Mouse (Mus musculus) limb, embryonic 13.5 days (tissue): ENCODE results near the gene Bche. TPM values are rescaled to one million over a fixed set of nuclear protein-coding genes. Genes with fewer than 3 reads are reported as not detected.

ENCODE experiments used
- ATAC-seq: fragments of 200-750 bp; cut with Nextera tagmentation; 2 replicates; pipeline ENCODE4 v1.8.0; 2017; ENCODE audit warnings: low read depth, moderate number of reproducible peaks, moderate TSS enrichment; ENCODE audit not compliant: low FRiP score
- H3K27ac ChIP-seq: fragments of 300-500 bp; sonication (generic); 2 replicates; pipeline ENCODE4 v1.5.1; 2015; ENCODE audit warnings: inconsistent platforms, mild to moderate bottlenecking, moderate library complexity
- H3K27me3 ChIP-seq: fragments of 300-500 bp; sonication (generic); 2 replicates; pipeline ENCODE4 v1.6.1; 2015; ENCODE audit warnings: mild to moderate bottlenecking, inconsistent platforms
- H3K36me3 ChIP-seq: fragments of 300-500 bp; sonication (generic); 2 replicates; pipeline ENCODE4 v1.6.1; 2015; ENCODE audit warnings: inconsistent platforms, mild to moderate bottlenecking, moderate library complexity
- H3K4me1 ChIP-seq: fragments of 300-500 bp; sonication (generic); 2 replicates; pipeline ENCODE4 v1.6.1; 2015; ENCODE audit warnings: inconsistent platforms
- H3K4me2 ChIP-seq: fragments of 300-500 bp; sonication (generic); replicated peaks from 2 replicates; pipeline ENCODE4 v1.6.1; 2015; ENCODE audit warnings: inconsistent platforms, mild to moderate bottlenecking, moderate library complexity
- H3K4me3 ChIP-seq: fragments of 300-500 bp; sonication (generic); 2 replicates; pipeline ENCODE4 v1.5.1; 2015; ENCODE audit warnings: moderate library complexity, mild to moderate bottlenecking, inconsistent platforms
- H3K9ac ChIP-seq: fragments of 300-500 bp; sonication (generic); 2 replicates; pipeline ENCODE4 v1.6.1; 2015; ENCODE audit warnings: mild to moderate bottlenecking, inconsistent platforms
- H3K9me3 ChIP-seq: fragments of 300-500 bp; sonication (generic); 2 replicates; pipeline ENCODE4 v1.6.1; 2016; ENCODE audit warnings: inconsistent platforms
- WGBS: fragments of 180-500 bp; shearing (Covaris S2); methylation state at CpG from one replicate; pipeline ENCODE4 v1.1.7; 2015; 5-methylcytosine and 5-hydroxymethylcytosine counted together
- polyA plus RNA-seq: library from polyadenylated mRNA; unstranded; fragments of >200 nt; fragmentation: Nextera tagmentation; extraction: Ambion mirVana; gene quantifications from 2 replicates; pipeline ENCODE4 v1.2.1, GENCODE M21; 2015

Bche gene
- polyA plus RNA-seq, 1 experiment from 2014 or later: 2.3 TPM

DNA sequence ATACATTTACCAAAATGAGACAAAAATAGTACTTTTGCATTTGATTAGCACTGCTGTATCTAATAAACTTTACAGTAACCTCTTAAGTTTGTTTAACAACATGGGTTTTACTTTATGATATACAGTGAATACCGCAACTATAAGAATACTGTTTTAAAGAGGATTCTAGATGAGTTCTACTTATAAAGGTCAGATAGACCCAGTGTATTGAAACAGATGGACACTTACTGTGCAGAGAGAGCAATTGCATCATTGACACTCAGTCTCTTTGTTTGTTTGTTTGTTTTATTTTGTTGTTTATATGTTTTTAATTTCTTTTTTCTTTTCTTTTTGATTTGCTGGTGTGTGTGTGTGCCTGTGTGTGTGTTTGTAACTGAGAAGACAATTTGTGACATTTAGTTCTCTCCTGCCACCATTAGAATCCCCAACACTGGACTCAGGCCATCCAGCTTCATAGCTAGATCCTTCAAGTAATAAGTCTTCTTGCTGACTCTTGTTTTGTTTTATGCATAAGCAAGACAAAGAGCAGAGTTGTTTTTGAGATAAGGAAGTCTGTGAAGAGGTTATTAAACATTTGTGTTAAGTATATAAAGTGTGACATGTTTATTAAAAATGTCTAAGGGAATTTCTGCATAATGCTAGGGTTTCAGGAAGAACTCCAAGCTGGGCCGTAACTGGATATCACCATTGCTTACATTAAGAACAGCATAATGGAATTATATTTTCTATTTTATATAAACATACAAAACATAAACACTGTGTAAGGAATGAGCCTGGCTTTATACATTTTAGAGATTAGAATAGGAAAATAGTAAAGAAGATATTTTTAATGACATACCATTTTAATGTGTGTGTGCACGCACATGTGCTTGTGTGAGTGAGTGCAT lies 40.7 kb downstream of the Bche start:
- H3K27ac ChIP-seq: no peak overlapping the region
- H3K4me2 ChIP-seq: no peak overlapping the region
- no peaks in the 10 kb centered on the region for H3K36me3 ChIP-seq
- WGBS: 82% methylated on average over 3 of the region's 3 CpGs
- H3K4me3 ChIP-seq: no peak overlapping the region
- H3K9ac ChIP-seq: no peak overlapping the region
- no peaks in the 10 kb centered on the region for H3K27me3 ChIP-seq
- ATAC-seq: no peak
- no peaks in the 10 kb centered on the region for H3K4me1 ChIP-seq
- H3K9me3 ChIP-seq: no peaks in the 10 kb centered on the region

DNA sequence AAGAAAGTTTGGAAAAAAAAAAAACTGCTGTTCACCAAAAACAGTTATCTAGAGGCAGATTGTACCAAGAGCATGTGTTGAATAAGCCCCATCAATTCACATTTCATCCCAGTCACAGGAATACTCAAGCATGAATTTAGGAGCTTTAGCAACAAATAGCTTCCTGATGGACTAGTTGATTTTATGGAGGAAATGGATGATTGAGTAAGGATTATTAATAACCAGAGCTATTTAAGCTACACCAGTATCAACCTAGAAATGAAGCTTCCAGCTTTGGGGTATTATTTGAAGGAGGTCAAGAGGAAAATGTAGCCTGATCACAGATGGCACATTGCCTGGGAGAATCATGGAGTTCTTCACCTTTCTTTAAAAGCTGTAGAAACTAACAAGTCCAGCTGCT lies 57.9 kb downstream of the Bche start:
- no peak overlapping the region for H3K4me2 ChIP-seq
- H3K36me3 ChIP-seq: no peaks in the 10 kb centered on the region
- no peak overlapping the region for H3K27ac ChIP-seq
- H3K27me3 ChIP-seq: no peaks in the 10 kb centered on the region
- ATAC-seq: no peak
- no peak overlapping the region for H3K4me3 ChIP-seq
- no peaks in the 10 kb centered on the region for H3K4me1 ChIP-seq
- H3K9ac ChIP-seq: no peak overlapping the region
- no peaks in the 10 kb centered on the region for H3K9me3 ChIP-seq

DNA sequence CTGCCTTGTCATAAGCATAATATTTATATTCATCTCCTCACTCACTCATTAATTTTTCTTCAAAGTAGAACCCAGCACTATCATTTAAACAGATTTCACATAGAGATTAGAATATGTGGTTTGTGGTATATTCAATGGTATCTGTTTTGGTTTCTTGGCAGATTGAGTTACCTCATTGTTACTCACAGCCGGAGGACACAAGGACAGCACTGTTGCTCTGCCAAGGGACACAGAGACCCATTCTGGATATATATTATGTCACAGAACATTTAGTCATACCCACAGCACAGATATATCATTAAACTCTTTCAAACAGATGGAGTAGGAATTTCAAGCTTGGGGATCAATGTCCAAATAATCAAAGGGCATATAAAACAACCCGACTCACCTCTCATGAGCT lies 61.2 kb downstream of the Bche start:
- H3K4me3 ChIP-seq: no peak overlapping the region
- ATAC-seq: no peak
- no peak overlapping the region for H3K27ac ChIP-seq
- H3K36me3 ChIP-seq: no peaks in the 10 kb centered on the region
- no peak overlapping the region for H3K4me2 ChIP-seq
- no peaks in the 10 kb centered on the region for H3K9me3 ChIP-seq
- H3K9ac ChIP-seq: no peak overlapping the region
- H3K4me1 ChIP-seq: no peaks in the 10 kb centered on the region
- WGBS: 91% methylated on average over 2 of the region's 2 CpGs
- no peaks in the 10 kb centered on the region for H3K27me3 ChIP-seq

GRCm38 (mm10) chr3:73611421-73611820 lies 96.8 kb downstream of the Bche start:
- Histone ChIP-seq H3K9me3 (no peaks in the 10 kb centered on the region), H3K27me3 (no peaks in the 10 kb centered on the region), H3K27ac (no peak overlapping the region), H3K4me1 (no peaks in the 10 kb centered on the region), H3K4me2 (no peak overlapping the region), H3K9ac (no peak overlapping the region), H3K4me3 (no peak overlapping the region), H3K36me3 (no peaks in the 10 kb centered on the region)
- WGBS: 66% methylated on average over 2 of the region's 2 CpGs
- ATAC-seq: no peak

GRCm38 (mm10) chr3:73591757-73592533 lies 116.3 kb downstream of the Bche start:
- Histone ChIP-seq H3K4me1 (no peaks in the 10 kb centered on the region), H3K9ac (no peak overlapping the region), H3K27me3 (no peaks in the 10 kb centered on the region), H3K4me3 (no peak overlapping the region), H3K9me3 (no peaks in the 10 kb centered on the region), H3K27ac (no peak overlapping the region), H3K4me2 (no peak overlapping the region), H3K36me3 (no peaks in the 10 kb centered on the region)
- 67% methylated on average over 5 of the region's 5 CpGs for WGBS
- no peak for ATAC-seq
